Mouse (Mus musculus): Measurements from ENCODE around the gene Klk6.

The Klk6 gene

DNA sequence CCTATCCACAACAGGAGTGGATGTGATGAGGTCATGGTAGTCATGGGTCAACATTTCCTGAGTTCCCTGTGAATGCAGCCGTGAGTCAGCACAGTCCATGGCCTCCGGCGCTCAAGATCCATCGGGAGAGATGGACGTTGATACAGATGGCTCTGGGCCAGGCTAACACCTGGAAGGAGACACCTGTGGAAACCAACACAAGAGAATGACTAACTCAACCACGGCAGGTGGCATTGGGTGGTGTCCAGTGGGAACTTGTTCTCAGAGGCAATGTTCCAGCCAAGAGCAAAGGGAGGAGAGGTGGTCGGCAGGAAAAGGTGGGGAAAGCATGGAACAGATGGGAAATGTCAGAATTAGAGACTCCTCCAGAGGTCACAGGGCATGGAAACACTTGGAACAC, 2.7 kb upstream of the Klk6 start:
- DNase-seq (ENCODE audit: low read depth, low spot score): no peak

DNA sequence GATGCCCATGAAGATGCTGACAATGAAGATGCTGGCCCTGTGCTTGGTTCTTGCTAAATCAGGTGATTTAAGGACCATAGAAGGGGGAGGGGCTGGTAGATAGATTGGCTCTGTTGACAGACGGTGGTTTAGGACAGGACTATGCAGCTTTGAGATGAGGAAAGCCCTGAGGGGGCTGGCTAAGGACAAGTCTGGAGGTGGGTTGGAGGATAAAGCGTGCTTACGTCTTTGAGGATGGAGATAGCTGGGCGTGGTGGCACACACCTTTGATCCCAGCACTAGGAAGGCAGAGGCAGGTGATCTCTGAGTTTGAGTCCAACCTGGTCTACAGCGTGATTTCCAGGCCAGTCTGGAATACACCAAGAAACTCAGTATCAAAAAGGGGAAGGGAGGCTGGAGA, 1.8 kb downstream of the Klk6 start:
- DNase-seq (ENCODE audit: low read depth, low spot score): no peak

DNA sequence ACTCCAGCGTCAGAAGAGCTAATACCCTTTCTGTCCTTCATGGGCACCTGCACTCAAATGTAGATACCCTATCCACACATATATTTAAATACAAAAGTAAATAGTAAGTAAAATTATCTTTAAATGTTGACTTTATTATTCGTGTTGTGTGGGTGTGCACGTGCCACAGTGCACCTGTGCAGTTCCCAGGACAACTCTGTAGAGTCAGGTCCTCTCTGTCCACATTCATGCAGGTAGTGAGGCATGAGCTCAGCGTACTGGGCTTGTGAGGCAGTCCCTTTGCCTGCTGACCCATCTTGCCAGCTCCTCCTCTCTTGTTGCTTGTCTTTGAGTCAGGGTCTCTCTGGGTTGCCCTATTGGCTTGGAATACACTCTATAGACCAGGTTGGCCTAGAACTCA, 3.4 kb downstream of the Klk6 start:
- no peak for DNase-seq (ENCODE audit: low read depth, low spot score)

DNA sequence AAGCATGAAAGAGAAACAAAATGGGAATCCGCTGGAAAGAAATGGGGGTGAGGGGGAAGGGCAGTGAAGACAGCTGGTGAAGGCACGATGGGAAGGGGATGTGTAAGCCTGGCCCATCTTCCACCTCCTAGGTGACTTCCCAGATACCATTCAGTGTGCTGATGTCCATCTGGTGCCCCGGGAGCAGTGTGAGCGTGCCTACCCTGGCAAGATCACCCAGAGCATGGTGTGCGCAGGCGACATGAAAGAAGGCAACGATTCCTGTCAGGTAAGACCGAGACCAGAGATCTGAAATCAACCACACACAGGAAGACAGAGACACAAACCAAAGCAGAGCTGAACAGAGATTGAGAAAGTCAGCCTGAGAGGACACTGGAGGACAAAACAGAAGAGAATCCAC, 4.7 kb downstream of the Klk6 start:
- no peak for DNase-seq (ENCODE audit: low read depth, low spot score)

DNA sequence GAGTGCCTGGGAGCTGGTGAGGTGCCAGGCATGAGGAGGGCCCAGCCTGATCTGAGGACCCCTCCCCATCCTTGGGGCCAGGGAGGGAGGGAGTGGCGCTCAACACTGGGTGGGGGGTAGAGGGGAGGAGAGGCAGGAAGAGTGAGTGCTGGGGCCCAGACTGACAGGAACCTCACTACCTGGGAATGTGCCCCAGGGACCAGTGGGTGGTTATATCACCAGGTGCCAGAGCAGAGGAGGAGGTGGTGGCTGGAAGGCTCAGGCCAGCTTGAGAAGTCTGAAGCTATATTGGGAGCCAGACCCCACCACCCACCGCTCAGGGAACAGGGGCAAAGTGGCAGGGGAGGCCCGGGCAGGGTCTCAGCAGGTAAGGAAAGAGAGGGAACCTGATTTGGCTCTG, 17.4 kb downstream of the Klk6 start, which contains the start of gene Klk5:
Klk5 (plus strand) TSS at position 271 of the 400 bp plus-strand sequence.
- DNase-seq (ENCODE audit: low read depth, low spot score): no peak

DNA sequence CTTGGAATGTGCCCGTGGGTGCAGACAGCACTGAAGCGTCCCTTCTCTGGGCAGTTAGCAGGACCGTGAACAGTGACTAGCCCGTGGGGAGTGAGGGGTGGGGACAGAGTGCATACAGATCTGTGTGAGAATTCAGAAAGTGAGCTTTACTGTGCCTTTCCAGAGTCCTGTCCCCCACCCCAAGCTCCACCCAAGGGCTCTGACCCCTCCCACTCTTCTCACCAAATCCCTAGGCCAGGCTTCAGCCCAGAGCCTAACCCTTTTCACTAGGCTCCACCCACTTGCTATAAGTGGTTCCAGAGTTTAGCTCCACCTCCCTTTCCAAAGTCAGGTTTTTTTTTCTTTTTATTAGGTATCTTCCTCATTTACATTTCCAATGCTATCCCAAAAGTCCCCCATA, 19.5 kb downstream of the Klk6 start:
- no peak for DNase-seq (ENCODE audit: low read depth, low spot score)

DNA sequence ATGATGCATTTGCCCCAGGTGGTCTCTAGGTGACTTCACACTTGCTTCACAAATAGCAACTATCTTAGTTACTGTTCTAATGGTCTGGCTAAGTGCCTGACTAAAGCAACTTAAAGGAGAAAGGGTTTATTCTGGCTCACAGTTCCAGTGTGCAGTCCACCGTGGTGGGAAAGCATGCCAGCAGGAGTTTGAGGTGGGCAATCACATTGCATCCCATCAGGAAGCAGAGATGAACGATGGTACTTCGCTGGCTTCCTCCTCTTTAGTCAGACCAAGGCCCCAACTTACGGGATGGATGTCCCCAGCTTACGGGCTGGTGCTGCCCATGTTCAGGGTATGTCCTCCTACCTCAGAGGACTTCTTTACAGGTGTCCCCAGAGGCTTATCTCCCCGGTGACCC, 27.3 kb downstream of the Klk6 start:
- no peak for DNase-seq (ENCODE audit: low read depth, low spot score)

DNA sequence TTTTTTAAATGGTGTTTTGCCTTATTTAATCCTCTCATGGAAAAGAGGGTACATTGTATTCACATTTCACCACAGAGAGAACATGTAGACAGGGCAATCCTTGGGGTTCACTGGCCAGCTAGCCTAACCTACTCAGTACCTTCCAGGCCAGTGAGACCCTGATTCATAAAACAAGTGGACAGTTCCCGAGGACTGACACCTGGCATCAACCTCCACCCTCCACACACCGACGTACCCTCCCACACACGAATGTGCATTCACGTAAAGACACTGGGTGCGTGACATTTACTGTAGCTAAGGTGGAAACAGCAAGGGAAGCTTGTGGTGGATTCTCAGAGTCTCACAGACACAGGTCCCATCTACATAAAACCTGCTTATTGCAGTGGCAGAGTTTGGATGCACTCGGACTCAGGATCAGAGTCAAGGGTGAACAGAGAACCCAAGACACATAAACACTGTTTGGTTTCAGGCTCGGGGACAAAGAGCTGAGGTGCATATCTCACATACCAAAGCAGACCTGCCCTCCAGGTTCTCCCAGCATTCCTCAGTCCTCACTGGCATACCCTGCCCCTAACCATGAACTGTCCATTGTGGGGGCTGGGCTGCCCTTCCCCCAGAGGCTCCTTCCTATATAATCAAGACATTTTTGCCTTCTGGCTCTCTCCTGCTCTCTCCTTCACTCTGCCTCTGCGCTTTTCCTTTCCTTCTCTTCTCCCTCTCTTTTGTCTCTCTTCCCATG, 30.5 kb downstream of the Klk6 start:
- no peak for DNase-seq (ENCODE audit: low read depth, low spot score)

DNA sequence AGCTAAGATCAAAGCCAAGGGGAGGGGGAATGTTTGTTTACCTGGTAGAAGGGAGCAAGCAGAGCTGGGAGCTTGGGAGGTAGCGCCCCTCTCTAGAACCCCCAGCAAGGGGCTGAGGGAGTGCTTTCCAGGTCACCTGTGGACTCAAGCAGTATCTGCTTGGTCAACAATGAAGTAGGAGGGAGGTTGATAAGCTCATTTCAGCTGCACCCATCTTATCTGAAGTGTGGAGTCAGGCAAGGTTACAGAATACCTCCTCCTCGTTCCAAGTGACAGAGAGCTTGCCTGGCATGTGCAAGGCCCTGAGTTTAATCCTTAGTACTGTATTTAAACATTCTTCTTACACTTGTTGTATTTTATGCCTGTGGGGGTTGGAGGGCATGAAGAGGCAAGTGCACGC, 31.4 kb downstream of the Klk6 start:
- DNase-seq (ENCODE audit: low read depth, low spot score): no peak

DNA sequence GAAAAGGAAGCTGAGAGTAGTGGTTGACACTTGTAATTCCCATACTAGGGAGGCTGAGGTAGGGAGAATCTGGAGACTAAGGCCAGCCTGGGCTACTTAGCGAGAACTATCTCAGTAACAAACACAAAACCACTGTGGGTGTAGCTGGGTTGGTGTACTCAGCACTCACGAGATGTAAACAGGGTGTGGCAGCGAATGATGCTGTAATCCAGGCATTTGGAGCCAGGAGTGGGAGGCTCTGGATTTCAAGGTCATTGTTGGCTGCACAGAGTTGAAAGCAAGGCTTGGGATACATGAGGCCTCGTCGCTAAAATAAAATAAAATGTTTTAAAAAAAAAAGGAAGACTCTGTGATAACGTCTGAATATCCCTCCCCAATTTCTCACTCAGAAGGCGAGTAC, 32.0 kb downstream of the Klk6 start:
- no peak for DNase-seq (ENCODE audit: low read depth, low spot score)

DNA sequence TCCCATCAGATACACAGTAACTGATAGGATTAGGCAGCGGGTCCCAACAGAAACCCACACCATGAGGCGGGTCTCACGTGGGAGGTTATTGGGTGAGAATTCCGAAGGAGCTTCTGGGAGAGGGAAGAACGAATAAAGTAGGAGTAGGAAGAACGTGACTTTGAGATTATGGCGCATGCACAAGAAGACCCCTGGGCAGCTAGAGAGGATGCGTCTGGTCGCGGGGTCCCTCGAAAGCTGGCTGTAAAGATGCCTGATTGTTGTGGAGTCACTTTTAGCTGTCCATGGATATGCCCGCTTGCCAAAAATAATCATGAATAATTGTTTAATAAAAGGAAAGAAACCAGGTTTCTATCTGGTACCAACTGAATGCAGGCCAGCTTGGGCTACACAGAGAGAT, 33.2 kb downstream of the Klk6 start:
- DNase-seq (ENCODE audit: low read depth, low spot score): no peak

DNA sequence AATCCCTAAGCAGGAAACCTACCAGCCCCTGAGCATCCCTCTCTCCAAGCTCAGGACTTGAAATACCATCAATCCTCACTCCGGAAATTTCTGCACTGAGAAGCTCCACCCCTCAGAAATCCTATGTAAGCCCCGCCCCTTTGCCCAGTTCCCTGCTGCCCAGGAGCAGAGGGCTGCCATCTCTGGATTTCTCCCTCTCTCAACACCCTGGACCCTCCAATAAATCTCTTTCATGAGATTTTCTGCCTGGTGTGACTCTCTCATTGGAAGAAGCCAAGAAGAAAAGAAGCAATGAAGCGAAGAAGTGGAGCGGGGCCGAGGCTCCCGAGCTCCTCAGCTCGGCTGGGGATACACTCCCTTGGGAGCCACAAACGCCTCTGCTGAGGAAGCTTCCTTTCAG, 36.1 kb downstream of the Klk6 start:
- no peak for DNase-seq (ENCODE audit: low read depth, low spot score)

DNA sequence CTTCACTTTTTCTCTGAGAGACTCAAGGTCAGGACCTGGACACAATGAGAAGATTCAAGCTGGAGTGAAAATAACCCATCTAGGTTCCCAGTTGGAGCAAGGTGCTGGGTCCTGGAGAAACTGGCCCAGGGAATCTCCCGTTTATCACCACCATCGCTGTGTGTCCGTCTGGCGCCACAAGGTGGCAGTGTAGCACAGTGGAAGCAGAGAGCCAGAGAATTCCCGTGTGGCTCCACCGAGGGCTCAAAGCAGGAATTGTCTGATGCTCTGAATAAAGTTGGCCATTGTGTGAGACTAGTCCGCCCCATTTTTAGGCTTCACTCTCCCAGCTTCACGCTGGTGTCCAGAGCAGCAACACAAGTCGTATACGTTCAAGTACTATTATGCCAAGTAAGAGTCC, 48.9 kb downstream of the Klk6 start:
- DNase-seq (ENCODE audit: low read depth, low spot score): peak; percentile 48

DNA sequence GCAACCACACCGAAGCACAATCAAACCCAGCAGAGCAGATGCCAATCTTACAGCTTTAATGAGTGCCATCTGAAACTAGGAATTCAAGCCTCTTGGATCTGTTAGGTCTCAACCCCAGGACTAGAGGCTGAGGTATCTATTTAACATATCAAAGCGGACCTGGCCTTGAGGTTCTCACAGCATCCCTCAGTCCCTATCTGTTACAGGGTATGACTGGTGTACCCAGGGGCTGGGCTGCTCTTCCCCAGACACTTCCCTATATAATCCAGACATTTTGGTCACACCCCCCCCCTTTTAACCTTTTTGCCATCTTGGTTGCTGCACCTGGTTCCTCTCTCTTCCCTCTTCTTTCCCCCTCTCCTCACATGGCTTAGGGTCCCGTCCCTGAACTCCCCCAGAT, 49.4 kb downstream of the Klk6 start:
- DNase-seq (ENCODE audit: low read depth, low spot score): no peak

DNA sequence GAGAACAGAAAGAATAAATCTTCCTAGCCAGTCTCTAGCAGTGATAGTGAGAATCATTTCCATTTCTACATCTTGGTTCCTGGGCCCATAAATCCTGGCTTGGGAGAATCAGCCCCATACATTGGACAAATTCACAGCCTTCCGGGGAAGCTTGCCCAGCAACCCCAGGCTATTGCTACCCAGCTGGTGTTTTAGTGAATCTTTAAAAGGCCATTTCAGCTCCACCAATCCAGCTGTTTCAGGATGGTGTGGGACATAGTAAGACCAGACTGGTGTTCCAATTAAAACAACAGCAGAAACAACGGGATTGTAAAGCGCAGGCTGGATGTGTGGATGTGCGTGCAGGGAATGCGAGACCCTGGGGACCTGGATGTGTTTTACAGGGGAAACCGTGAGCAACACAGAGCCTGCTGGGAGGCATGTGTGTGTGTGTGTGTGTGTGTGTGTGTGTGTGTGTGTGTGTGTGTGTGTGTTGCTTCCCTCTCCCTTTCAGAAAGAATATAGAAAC, 50.6 kb downstream of the Klk6 start:
- DNase-seq (ENCODE audit: low read depth, low spot score): no peak

DNA sequence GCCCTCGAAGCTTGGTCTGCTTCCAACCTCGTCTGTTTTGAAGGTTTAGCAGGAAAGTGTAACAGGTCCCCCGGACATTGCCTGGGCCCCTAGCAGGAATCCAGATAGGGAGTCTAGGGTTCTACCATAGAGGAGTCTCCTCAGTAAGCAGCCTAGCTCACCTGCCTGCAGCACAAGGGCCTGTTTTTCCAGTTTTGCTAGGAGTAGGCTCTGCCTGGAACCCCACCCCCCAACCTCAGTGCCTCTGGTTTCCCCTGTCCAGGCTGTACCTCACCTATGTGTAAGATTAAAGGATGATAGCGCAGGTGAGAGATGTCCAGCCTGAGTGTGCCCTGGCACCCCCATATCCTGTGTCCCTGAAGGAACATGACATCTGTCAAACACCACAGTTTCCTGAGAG, 52.1 kb downstream of the Klk6 start:
- DNase-seq (ENCODE audit: low read depth, low spot score): no peak

DNA sequence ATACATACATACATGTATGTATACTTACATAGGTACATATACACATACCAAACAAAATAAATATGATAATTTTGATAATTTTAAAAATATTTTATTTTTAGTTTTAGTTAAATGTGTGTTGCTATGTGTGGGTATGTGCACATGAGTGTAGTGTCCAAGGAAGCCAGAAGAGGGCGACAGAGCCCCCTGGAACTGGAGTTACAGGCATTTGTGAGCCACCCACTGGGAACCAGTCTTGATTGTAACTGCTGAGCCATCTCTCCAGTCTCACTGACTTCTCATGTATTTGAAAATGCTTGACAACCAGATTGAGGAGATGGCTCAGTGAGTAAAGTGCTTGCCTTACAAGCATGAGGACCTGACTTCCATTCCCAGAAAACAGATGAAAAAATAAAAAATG, 54.0 kb downstream of the Klk6 start:
- DNase-seq (ENCODE audit: low read depth, low spot score): no peak

DNA sequence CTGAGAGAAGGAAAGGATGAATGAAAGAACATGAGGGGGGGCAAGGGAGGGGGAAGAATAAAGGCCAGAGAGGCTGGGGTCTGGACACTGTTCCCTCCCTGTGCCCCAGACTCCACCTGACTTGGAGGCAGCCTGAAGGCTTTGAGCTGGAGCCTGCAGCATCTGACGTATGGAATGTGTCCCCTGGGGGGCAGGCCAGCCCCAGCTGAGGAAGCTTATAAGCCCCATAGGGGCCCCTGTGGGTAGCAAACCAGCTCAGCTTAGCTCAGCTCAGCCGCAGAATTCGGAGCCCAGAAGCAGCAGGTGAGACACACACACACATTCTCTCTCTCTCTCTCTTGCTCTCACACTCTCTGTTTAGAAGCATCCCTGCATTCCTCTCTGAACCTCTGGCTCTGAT, 56.6 kb downstream of the Klk6 start, which contains the start of gene Klk4:
Klk4 (plus strand) TSS at position 249 of the 400 bp plus-strand sequence.
- DNase-seq (ENCODE audit: low read depth, low spot score): no peak

Data from WW6 (cell line).